Mouse (Mus musculus) lung, embryonic 16.5 days (tissue): Measurements from ENCODE around the gene Pard3. TPM values are rescaled to one million over a fixed set of nuclear protein-coding genes. Genes with fewer than 3 reads are reported as not detected.

ENCODE experiments used
- ATAC-seq: fragments of 200-750 bp; cut with Nextera tagmentation; 2 replicates; pipeline ENCODE4 v1.8.0; 2017; ENCODE audit warnings: low read depth, mild to moderate bottlenecking, moderate library complexity
- H3K27ac ChIP-seq: fragments of 300-500 bp; sonication (generic); 2 replicates; pipeline ENCODE4 v1.5.1; 2014; ENCODE audit warnings: mild to moderate bottlenecking, control low read depth, low read length
- H3K27me3 ChIP-seq: fragments of 300-500 bp; sonication (generic); 2 replicates; pipeline ENCODE4 v1.6.1; 2014; ENCODE audit warnings: low read depth, low read length, mixed read lengths; ENCODE audit not compliant: control insufficient read depth, insufficient read depth
- H3K36me3 ChIP-seq: fragments of 300-500 bp; sonication (generic); 2 replicates; pipeline ENCODE4 v1.6.1; 2014; ENCODE audit warnings: low read length; ENCODE audit not compliant: control insufficient read depth, insufficient read depth
- H3K4me1 ChIP-seq: fragments of 300-500 bp; sonication (generic); replicated peaks from 2 replicates; pipeline ENCODE4 v1.6.1; 2014; ENCODE audit warnings: low read length, mixed read lengths; ENCODE audit not compliant: control insufficient read depth, insufficient read depth
- H3K4me2 ChIP-seq: fragments of 300-500 bp; sonication (generic); 2 replicates; pipeline ENCODE4 v1.6.1; 2014; ENCODE audit warnings: low read depth, low read length, control low read depth
- H3K4me3 ChIP-seq: fragments of 300-500 bp; sonication (generic); 2 replicates; pipeline ENCODE4 v1.5.1; 2014; ENCODE audit warnings: mild to moderate bottlenecking, low read length, control low read depth
- H3K9ac ChIP-seq: fragments of 300-500 bp; sonication (generic); 2 replicates; pipeline ENCODE4 v1.6.1; 2014; ENCODE audit warnings: low read length, control low read depth
- H3K9me3 ChIP-seq: fragments of 300-500 bp; sonication (generic); 2 replicates; pipeline ENCODE4 v1.6.1; 2016; ENCODE audit warnings: low read length; ENCODE audit not compliant: control insufficient read depth
- WGBS: fragments of 180-500 bp; shearing (Covaris S2); extraction: QIAGEN DNeasy Blood & Tissue Kit; methylation state at CpG from one replicate; pipeline ENCODE4 v1.1.7; 2014; 5-methylcytosine and 5-hydroxymethylcytosine counted together
- polyA plus RNA-seq: library from polyadenylated mRNA; unstranded; fragments of >200 nt; fragmentation: Nextera tagmentation; extraction: Ambion mirVana; gene quantifications from 2 replicates; pipeline ENCODE4 v1.2.1, GENCODE M21; 2015

Pard3 gene
- polyA plus RNA-seq, 1 experiment from 2014 or later = 19.0 TPM

DNA sequence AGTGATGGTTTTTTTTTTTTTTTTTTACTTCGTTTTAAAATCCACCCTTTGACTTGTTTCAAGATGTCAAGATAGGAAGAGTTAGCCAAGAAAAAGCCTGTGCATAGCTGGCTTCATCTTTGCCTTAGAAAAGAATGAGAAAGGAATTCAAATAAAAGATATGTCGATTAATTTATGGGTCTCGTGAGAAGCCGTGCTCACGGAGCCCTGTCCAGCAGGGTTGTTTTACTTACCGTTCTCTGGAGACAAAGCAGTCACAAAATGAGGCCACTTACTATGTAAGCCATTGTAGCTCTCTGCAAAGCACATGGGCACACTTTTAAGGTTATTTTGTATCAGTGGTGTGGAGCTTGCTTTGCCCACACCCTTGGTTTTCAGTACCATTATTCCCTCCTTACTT lies 128.1 kb downstream of the Pard3 start:
- Histone ChIP-seq H3K27me3 (no peaks in the 10 kb centered on the region), H3K4me3 (no peak overlapping the region), H3K4me1 (no peaks in the 10 kb centered on the region), H3K9ac (no peak overlapping the region), H3K9me3 (no peaks in the 10 kb centered on the region), H3K4me2 (no peak overlapping the region), H3K36me3 (no peaks in the 10 kb centered on the region), H3K27ac (no peak overlapping the region)
- no peak for ATAC-seq
- 65% methylated on average over 6 of the region's 6 CpGs for WGBS

GRCm38 (mm10) chr8:127192331-127192730 lies 128.6 kb downstream of the Pard3 start:
- no peak overlapping the region for H3K9ac ChIP-seq

DNA sequence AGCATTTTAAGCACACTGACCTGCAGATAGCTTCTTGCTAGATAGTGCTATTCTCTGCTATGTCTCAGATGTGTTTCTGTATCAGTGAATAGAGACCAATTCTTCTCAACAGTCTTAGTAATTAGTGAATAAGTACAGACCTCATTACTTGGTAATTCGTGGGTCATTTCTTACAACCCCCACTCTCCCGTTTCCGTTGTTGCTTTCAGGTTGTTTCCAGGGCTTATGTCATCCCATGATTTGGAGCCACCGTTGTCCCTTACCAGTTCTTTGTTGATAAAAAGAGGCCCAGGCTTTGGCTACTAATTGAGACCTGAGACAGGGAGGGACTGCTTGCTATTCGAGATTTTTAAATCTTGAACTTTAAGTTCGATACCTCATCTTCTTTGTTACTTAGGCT lies 129.7 kb downstream of the Pard3 start:
- Histone ChIP-seq H3K4me3 (no peak overlapping the region), H3K27me3 (no peaks in the 10 kb centered on the region), H3K9me3 (no peaks in the 10 kb centered on the region), H3K36me3 (no peaks in the 10 kb centered on the region), H3K9ac (no peak overlapping the region), H3K27ac (no peak overlapping the region), H3K4me2 (no peak overlapping the region), H3K4me1 (no peaks in the 10 kb centered on the region)
- 71% methylated on average over 6 of the region's 6 CpGs for WGBS
- no peak for ATAC-seq

More at GRCm38 (mm10) chr8:127192331-127192730, 128.6 kb downstream of the Pard3 start:
- Histone ChIP-seq H3K27ac (no peak overlapping the region), H3K4me1 (no peaks in the 10 kb centered on the region), H3K36me3 (no peaks in the 10 kb centered on the region), H3K4me3 (no peak overlapping the region), H3K9me3 (no peaks in the 10 kb centered on the region), H3K27me3 (no peaks in the 10 kb centered on the region), H3K4me2 (no peak overlapping the region)
- 86% methylated on average over 10 of the region's 10 CpGs for WGBS
- no peak for ATAC-seq

DNA sequence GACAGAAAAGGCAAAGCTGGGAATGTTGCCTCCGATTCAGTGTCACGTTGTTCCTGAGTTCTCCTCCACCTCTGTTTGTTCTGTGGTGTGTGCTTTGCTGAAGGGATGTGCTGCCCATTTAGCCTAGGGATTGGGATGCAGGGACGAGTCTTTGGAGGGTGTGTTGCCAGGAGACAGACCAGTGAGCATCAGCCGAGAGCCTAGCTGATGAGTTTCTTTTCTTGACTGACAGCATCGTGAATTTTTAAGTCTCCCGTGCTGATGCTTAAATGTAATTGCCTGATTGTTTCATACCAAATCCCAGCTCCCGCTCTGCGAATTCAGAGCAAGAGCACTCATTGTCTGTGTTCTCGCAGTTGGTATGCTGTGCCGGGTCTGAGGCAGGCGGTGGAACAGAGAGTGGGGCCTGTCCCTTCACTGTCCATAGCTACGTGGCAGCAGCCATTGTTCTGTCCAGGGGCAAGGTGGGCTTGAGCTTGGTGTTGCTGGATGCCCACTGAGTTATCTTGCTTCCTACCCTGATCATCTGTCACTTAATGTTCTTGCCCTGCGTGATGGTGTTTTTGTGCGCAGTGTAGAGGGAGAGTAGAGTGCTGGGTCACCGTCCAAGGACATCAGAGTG lies 131.2 kb downstream of the Pard3 start:
- H3K27me3 ChIP-seq = no peaks in the 10 kb centered on the region
- 80% methylated on average over 15 of the region's 15 CpGs for WGBS
- no peak for ATAC-seq
- no peak overlapping the region for H3K4me2 ChIP-seq
- H3K9me3 ChIP-seq = no peaks in the 10 kb centered on the region
- no peak overlapping the region for H3K9ac ChIP-seq
- H3K4me3 ChIP-seq = no peak overlapping the region
- H3K4me1 ChIP-seq = no peaks in the 10 kb centered on the region
- H3K27ac ChIP-seq = no peak overlapping the region
- H3K36me3 ChIP-seq = no peaks in the 10 kb centered on the region

GRCm38 (mm10) chr8:127196505-127197265 lies 133.0 kb downstream of the Pard3 start:
- H3K27ac ChIP-seq = no peak overlapping the region
- no peaks in the 10 kb centered on the region for H3K36me3 ChIP-seq
- no peaks in the 10 kb centered on the region for H3K9me3 ChIP-seq
- WGBS = 48% methylated on average over 13 of the region's 13 CpGs
- no peak overlapping the region for H3K4me3 ChIP-seq
- H3K9ac ChIP-seq = no peak overlapping the region
- no peak for ATAC-seq
- no peaks in the 10 kb centered on the region for H3K4me1 ChIP-seq
- no peaks in the 10 kb centered on the region for H3K27me3 ChIP-seq
- no peak overlapping the region for H3K4me2 ChIP-seq

GRCm38 (mm10) chr8:127207455-127207854 lies 143.8 kb downstream of the Pard3 start:
- Histone ChIP-seq H3K27me3 (no peaks in the 10 kb centered on the region), H3K4me2 (no peak overlapping the region), H3K9ac (no peak overlapping the region), H3K27ac (no peak overlapping the region), H3K36me3 (no peaks in the 10 kb centered on the region), H3K4me3 (no peak overlapping the region), H3K9me3 (no peaks in the 10 kb centered on the region), H3K4me1 (0 out of 2 replicates have a peak, but pooled peaks cover 2% of the 10 kb centered on the region)
- WGBS = 44% methylated on average over 4 of the region's 4 CpGs
- no peak for ATAC-seq

DNA sequence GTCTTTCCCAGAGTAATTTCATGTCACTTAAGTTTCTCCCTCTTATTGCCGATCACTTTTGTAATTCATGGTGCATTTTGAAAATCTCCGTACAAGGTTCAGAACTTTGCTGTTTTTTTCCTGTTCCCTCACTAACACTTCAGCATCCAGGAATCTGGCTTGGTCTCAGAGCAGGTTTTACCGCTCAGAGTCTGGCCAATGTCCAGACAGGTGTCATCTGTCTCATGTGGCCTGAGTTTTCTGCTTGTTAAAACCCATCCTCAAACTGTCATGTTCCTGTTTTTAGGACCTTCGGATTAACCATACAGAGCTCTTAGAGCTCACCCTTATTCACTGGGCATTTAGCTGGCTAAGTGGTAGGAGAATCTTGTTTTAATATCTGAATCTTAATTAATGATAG lies 146.9 kb downstream of the Pard3 start:
- ATAC-seq = no peak
- Histone ChIP-seq H3K9ac (no peak overlapping the region), H3K4me3 (no peak overlapping the region), H3K36me3 (no peaks in the 10 kb centered on the region), H3K27ac (no peak overlapping the region), H3K4me1 (no peaks in the 10 kb centered on the region), H3K9me3 (no peaks in the 10 kb centered on the region), H3K27me3 (no peaks in the 10 kb centered on the region), H3K4me2 (no peak overlapping the region)
- WGBS = 72% methylated on average over 4 of the region's 4 CpGs

GRCm38 (mm10) chr8:127214338-127214737 lies 150.6 kb downstream of the Pard3 start:
- Histone ChIP-seq H3K9me3 (no peaks in the 10 kb centered on the region), H3K36me3 (no peaks in the 10 kb centered on the region), H3K27ac (no peak overlapping the region), H3K4me2 (no peak overlapping the region), H3K9ac (no peak overlapping the region), H3K4me3 (no peak overlapping the region), H3K4me1 (peaks cover under 1% of the 10 kb centered on the region; the same call in 1 of the 2 replicates), H3K27me3 (no peaks in the 10 kb centered on the region)
- ATAC-seq = no peak
- WGBS = 79% methylated on average over 8 of the region's 8 CpGs

GRCm38 (mm10) chr8:127214748-127215433 lies 151.2 kb downstream of the Pard3 start:
- no peak overlapping the region for H3K27ac ChIP-seq
- peaks cover 4% of the 10 kb centered on the region for H3K4me1 ChIP-seq
- no peak for ATAC-seq
- WGBS = 77% methylated on average over 4 of the region's 4 CpGs
- H3K4me3 ChIP-seq = no peak overlapping the region
- H3K36me3 ChIP-seq = no peaks in the 10 kb centered on the region
- no peaks in the 10 kb centered on the region for H3K9me3 ChIP-seq
- no peaks in the 10 kb centered on the region for H3K27me3 ChIP-seq
- H3K4me2 ChIP-seq = no peak overlapping the region
- H3K9ac ChIP-seq = no peak overlapping the region
